In the genomic region with DNA sequence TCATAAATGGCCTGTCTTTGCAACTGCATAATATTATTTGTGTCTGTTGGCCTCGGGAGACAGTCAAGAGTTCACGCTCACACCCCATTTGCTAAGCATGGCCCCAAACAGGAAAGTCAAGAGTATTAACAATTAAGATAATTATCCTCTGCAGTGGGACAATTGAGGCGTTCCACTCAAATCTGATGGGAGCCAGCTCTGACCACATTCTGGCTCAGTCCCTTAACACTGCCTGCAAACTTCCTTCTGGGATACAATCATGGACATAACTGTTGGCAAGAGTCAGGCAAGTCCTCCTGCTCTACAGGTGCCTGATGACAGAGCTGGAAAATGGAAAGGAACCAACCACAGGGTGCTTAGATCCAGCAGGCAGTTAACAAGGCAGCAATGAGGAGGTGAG, we compare ENCODE assay signal across 20 mouse cellular contexts. TPM values are rescaled to one million over a fixed set of nuclear protein-coding genes. Genes with fewer than 3 reads are reported as not detected.
A peak's percentile ranks its signal among the peaks of the same experiment; 100 is the strongest.
DNase-seq lines count a peak whose midpoint lies in the region; ATAC-seq and TF ChIP-seq lines count a peak whose summit lies in the region.
"Had no signal": no experiment of that assay in that cellular context is flagged by ENCODE, and none has a peak within 500 bp of the region (broad histone marks: within the 10 kb centered on the region; RNA-seq: fewer than 3 reads in every experiment).

No protein-coding gene starts in this region.

- no peaks in the 10 kb centered on the region for H3K27me3 ChIP-seq in heart, embryonic 15.5 days
- H3K27me3 ChIP-seq in kidney, adult 2 months (replicated peaks; ENCODE audit: control insufficient read depth, insufficient read depth, low read length) = no peaks in the 10 kb centered on the region
- H3K27me3 ChIP-seq: embryonic facial prominence, embryonic 15.5 days; forebrain, embryonic 15.5 days; hindbrain, embryonic 13.5 days had no signal

- peaks cover 56% of the 10 kb centered on the region for H3K4me1 ChIP-seq in heart, embryonic 15.5 days (replicated peaks)
- H3K4me1 ChIP-seq in kidney, adult 2 months (ENCODE audit: control insufficient read depth, insufficient read depth, low read length) = peaks cover 41% of the 10 kb centered on the region

- no peak for DNase-seq in gastrocnemius, adult 2 months
- no peak for DNase-seq in gastrocnemius, postnatal 10 days
- no peak for DNase-seq in heart, adult 9 months (ENCODE audit: low spot score in 2 of 2)
- DNase-seq in kidney, adult 2 months = peak; percentile 21
- DNase-seq in kidney, postnatal 4 days = no peak
- peak; percentile 82 for DNase-seq in Muller cell, postnatal 12 days (ENCODE audit: inconsistent ontology term)
- no peak for DNase-seq in urinary bladder, postnatal 36 days (ENCODE audit: low spot score in 2 of 2)
- DNase-seq: adrenal gland, adult 2 months; adrenal gland, postnatal 25 days; cerebellum, adult 18-20 months; cerebellum, adult 9-11 months; cerebellum, postnatal 36 days; gastrocnemius, postnatal 14 days; kidney, adult 8-10 months had no signal

- no peak overlapping the region for H3K4me3 ChIP-seq in gastrocnemius, adult 2 months
- no peak overlapping the region for H3K4me3 ChIP-seq in heart, embryonic 15.5 days
- no peak overlapping the region for H3K4me3 ChIP-seq in kidney, adult 2 months (ENCODE audit: insufficient read depth, low read depth, low read length)
- H3K4me3 ChIP-seq: embryonic facial prominence, embryonic 15.5 days; erythroblast, embryonic 14.5 days; forebrain, embryonic 15.5 days; hindbrain, embryonic 13.5 days had no signal

- H3K4me2 ChIP-seq in heart, embryonic 15.5 days = no peak overlapping the region
- H3K4me2 ChIP-seq: embryonic facial prominence, embryonic 15.5 days; forebrain, embryonic 15.5 days; hindbrain, embryonic 13.5 days had no signal

- peak overlapping the region; percentile 84 for H3K27ac ChIP-seq in gastrocnemius, adult 2 months
- peak overlapping the region; percentile 81 for H3K27ac ChIP-seq in heart, embryonic 15.5 days
- no peak overlapping the region for H3K27ac ChIP-seq in kidney, adult 2 months (ENCODE audit: insufficient read depth, low read depth, low read length)
- H3K27ac ChIP-seq: embryonic facial prominence, embryonic 15.5 days; forebrain, embryonic 15.5 days; hindbrain, embryonic 13.5 days; hindbrain, postnatal 0 days had no signal

- no peak for TF ChIP-seq POLR2A in kidney, adult 2 months (IDR thresholded peaks at IDR 0.05; ENCODE audit: low read depth, low read length)

- ATAC-seq in heart, embryonic 15.5 days (replicated peaks; ENCODE audit: insufficient number of reproducible peaks, insufficient read depth, low FRiP score, low read depth) = no peak
- ATAC-seq: forebrain, embryonic 15.5 days; hindbrain, postnatal 0 days had no signal

- 44% methylated on average over 3 of the region's 3 CpGs for WGBS in heart, embryonic 15.5 days
- WGBS in kidney, adult 2 months = 46% methylated on average over 3 of the region's 3 CpGs

- no peaks in the 10 kb centered on the region for H3K36me3 ChIP-seq in heart, embryonic 15.5 days
- H3K36me3 ChIP-seq in kidney, adult 2 months (ENCODE audit: control insufficient read depth, insufficient read depth, low read length) = no peaks in the 10 kb centered on the region
- H3K36me3 ChIP-seq: forebrain, embryonic 15.5 days; hindbrain, embryonic 13.5 days had no signal

- no peaks in the 10 kb centered on the region for H3K9me3 ChIP-seq in heart, embryonic 15.5 days (replicated peaks)
- H3K9me3 ChIP-seq: embryonic facial prominence, embryonic 15.5 days; forebrain, embryonic 15.5 days; hindbrain, embryonic 13.5 days had no signal

- H3K9ac ChIP-seq in heart, embryonic 15.5 days = no peak overlapping the region
- H3K9ac ChIP-seq: embryonic facial prominence, embryonic 15.5 days; forebrain, embryonic 15.5 days; hindbrain, embryonic 13.5 days had no signal

- TF ChIP-seq CTCF in gastrocnemius, adult 2 months (IDR thresholded peaks at IDR 0.05) = no peak
- TF ChIP-seq CTCF in kidney, adult 2 months (conservative IDR thresholded peaks at IDR 0.05; ENCODE audit: insufficient read depth, insufficient read length, low read depth, low read length) = no peak

- intact Hi-C loops in gastrocnemius, adult 2 months (cut with DNase I) = loop anchor here (5.0 kb wide), 1 partner anchor 41 kb away; a partner anchor contains a TSS

RNA-seq across cellular contexts. Expression of a gene that starts 43.1 kb away (rescaled TPM):
- total RNA-seq in gastrocnemius, adult 2 months (2021) = 10 to 100 TPM; 54.4 to 63.5 TPM
- 10 to 100 TPM; 44.6 to 50.4 TPM for total RNA-seq in gastrocnemius, postnatal 10 days (2021)
- polyA plus RNA-seq in heart, embryonic 15.5 days (2015; fragmentation: Nextera tagmentation; extraction: Ambion mirVana) = 50.5 and 58.4 TPM in 2 replicates
- 26.8 and 33.7 TPM in 2 replicates for polyA plus RNA-seq in kidney, adult 2 months (2012; rRNA removed)

Comparison
In these comparisons a context has a peak if more than half of its experiments do, and no peak if none do; other contexts are left out.
1. DNase-seq: peak in kidney, adult 2 months (single experiment) and Muller cell, postnatal 12 days (single experiment); none in gastrocnemius, adult 2 months (single experiment), gastrocnemius, postnatal 10 days (single experiment), heart, adult 9 months (0 of 2), kidney, postnatal 4 days (0 of 2) and urinary bladder, postnatal 36 days (0 of 2).